Mouse (Mus musculus) forebrain, embryonic 11.5 days (tissue): ENCODE results near the gene Itgb2. TPM values are rescaled to one million over a fixed set of nuclear protein-coding genes. Genes with fewer than 3 reads are reported as not detected.
A peak's percentile ranks its signal among the peaks of the same experiment; 100 is the strongest.

Experiments used
- ATAC-seq: fragments of 200-750 bp; cut with Nextera tagmentation; replicated peaks from 2 replicates; pipeline ENCODE4 v1.8.0; 2017; ENCODE audit warnings: moderate TSS enrichment; ENCODE audit not compliant: low FRiP score
- DNase-seq: peaks from one replicate; pipeline ENCODE4 v3.0.0-alpha.2; 2017; ENCODE audit warnings: low spot score
- H3K27ac ChIP-seq: fragments of 300-500 bp; sonication (generic); 2 replicates; pipeline ENCODE4 v1.5.1; 2014; ENCODE audit warnings: low read depth, low read length
- H3K27me3 ChIP-seq: fragments of 300-500 bp; sonication (generic); 2 replicates; pipeline ENCODE4 v1.6.1; 2014; ENCODE audit warnings: mild to moderate bottlenecking, low read length, mixed read lengths; ENCODE audit not compliant: control insufficient read depth, insufficient read depth
- H3K36me3 ChIP-seq: fragments of 300-500 bp; sonication (generic); 2 replicates; pipeline ENCODE4 v1.6.1; 2014; ENCODE audit warnings: mild to moderate bottlenecking, low read length, moderate library complexity, mixed read lengths; ENCODE audit not compliant: control insufficient read depth, insufficient read depth
- H3K4me1 ChIP-seq: fragments of 300-500 bp; sonication (generic); replicated peaks from 2 replicates; pipeline ENCODE4 v1.6.1; 2014; ENCODE audit warnings: low read length, mixed read lengths; ENCODE audit not compliant: control insufficient read depth, insufficient read depth
- H3K4me2 ChIP-seq: fragments of 300-500 bp; sonication (generic); 2 replicates; pipeline ENCODE4 v1.6.1; 2014; ENCODE audit warnings: low read depth, mild to moderate bottlenecking, low read length, moderate library complexity, mixed read lengths; ENCODE audit not compliant: severe bottlenecking
- H3K4me3 ChIP-seq: fragments of 300-500 bp; sonication (generic); 2 replicates; pipeline ENCODE4 v1.5.1; 2014; ENCODE audit warnings: low read depth, low read length
- H3K9ac ChIP-seq: fragments of 300-500 bp; sonication (generic); 2 replicates; pipeline ENCODE4 v1.6.1; 2014; ENCODE audit warnings: low read length
- H3K9me3 ChIP-seq: fragments of 300-500 bp; sonication (generic); 2 replicates; pipeline ENCODE4 v1.6.1; 2016; ENCODE audit warnings: low read length, mixed read lengths; ENCODE audit not compliant: control insufficient read depth
- WGBS: fragments of 180-500 bp; shearing (Covaris S2); extraction: QIAGEN DNeasy Blood & Tissue Kit; methylation state at CpG from one replicate; pipeline ENCODE4 v1.1.7; 2014; 5-methylcytosine and 5-hydroxymethylcytosine counted together
- polyA plus RNA-seq: library from polyadenylated mRNA; unstranded; fragments of >200 nt; fragmentation: Nextera tagmentation; extraction: Ambion mirVana; gene quantifications from 2 replicates; pipeline ENCODE4 v1.2.1, GENCODE M21; 2014

Gene Itgb2
- polyA plus RNA-seq, 1 experiment from 2014 or later: 1.3 TPM

DNA sequence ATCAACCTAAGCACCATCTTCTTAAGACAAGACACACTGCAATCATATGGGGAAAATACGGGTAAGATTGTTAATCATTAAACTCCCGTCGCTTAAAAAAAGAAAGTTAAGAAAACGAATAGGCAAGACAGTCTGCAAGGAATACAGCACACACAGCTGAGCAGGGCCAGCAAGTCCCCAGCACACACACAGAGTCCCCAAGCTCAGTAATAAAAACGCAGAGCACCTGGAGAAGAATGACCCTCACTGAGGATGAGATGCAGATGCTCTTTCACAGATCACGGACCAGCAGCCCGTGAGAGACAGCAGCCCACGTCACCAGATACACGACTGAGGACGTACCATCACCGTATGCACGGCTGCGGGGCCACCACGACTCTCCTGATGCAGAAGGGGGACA, 29.4 kb upstream of the Itgb2 start:
- no peak overlapping the region for H3K9ac ChIP-seq
- no peaks in the 10 kb centered on the region for H3K4me1 ChIP-seq
- H3K36me3 ChIP-seq: no peaks in the 10 kb centered on the region; the same call in 1 of the 2 replicates
- no peak overlapping the region for H3K27ac ChIP-seq
- H3K9me3 ChIP-seq: no peaks in the 10 kb centered on the region
- H3K27me3 ChIP-seq: no peaks in the 10 kb centered on the region
- DNase-seq (no peak), ATAC-seq (no peak)
- H3K4me2 ChIP-seq: no peak overlapping the region
- H3K4me3 ChIP-seq: no peak overlapping the region
- 92% methylated on average over 14 of the region's 14 CpGs for WGBS

DNA sequence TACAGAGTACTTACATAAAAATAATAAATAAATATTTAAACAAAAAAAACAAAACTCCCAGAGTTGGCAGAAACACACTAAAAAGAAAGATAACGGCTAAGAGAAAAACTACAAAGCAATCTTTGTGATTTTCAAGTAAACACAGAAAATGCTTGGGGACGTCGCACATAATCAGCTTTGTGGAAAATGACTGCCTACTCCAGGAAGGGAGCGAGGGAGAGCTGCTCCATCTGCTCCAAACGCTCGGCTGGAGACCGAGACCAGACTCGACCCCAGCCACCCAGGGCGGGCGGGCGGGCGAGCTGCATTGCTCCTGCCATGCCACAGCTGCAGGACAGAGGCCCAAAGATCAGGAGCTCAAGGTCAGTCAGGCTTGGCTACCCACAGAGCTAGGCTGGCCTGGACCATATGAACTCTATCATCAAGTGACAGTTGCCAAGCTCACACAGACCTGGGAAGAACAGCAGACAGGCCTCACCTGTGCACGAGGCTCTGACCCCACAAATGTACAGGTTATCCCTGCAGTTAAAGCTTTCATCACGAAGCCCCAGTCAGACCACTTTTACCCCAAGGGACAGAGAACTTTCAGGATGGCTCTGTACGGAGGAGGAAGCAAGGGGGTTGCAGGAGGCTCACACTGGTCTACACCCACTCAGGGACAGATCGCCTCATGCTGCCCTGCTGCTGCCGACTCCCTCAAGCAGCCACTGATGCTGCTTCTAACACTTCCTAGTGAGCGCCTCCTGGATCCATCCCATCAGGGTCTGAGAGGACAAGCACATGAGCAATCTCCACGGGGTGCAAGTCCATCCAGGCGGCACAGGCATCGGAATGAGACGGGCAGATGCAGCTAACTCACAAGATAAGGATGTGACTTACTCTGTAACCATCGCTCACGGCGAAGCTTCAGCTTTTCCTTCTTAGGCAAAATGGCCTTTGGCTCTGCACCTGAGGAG, 26.8 kb upstream of the Itgb2 start:
- Histone ChIP-seq H3K36me3 (no peaks in the 10 kb centered on the region; the same call in 1 of the 2 replicates), H3K27me3 (no peaks in the 10 kb centered on the region), H3K9ac (no peak overlapping the region), H3K9me3 (no peaks in the 10 kb centered on the region), H3K4me3 (no peak overlapping the region), H3K4me1 (no peaks in the 10 kb centered on the region), H3K4me2 (no peak overlapping the region), H3K27ac (no peak overlapping the region)
- ATAC-seq (no peak), DNase-seq (no peak)
- WGBS: 91% methylated on average over 25 of the region's 25 CpGs

DNA sequence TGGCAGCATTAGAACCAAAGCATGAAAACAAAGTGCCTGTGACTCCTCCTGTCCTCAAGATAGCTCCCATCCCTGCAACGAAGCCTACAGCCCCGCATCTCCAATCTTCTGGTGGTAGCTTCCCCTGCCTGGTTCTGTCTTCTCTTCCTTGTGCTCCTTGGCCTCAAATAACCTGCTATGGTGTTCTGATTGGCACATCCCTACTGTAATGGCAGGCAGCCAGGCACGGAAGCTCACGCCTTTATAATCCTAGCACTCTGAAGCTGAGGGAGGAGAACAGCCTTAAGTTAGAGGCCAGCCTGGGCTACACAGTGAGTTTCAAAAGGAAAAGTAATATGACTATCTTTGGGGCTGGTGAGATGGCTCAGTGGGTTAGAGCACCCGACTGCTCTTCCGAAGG, 25.9 kb upstream of the Itgb2 start:
- H3K36me3 ChIP-seq: no peaks in the 10 kb centered on the region; the same call in 1 of the 2 replicates
- H3K27ac ChIP-seq: no peak overlapping the region
- ATAC-seq (no peak), DNase-seq (no peak)
- no peak overlapping the region for H3K9ac ChIP-seq
- H3K4me1 ChIP-seq: no peaks in the 10 kb centered on the region
- H3K27me3 ChIP-seq: no peaks in the 10 kb centered on the region
- no peak overlapping the region for H3K4me3 ChIP-seq
- H3K4me2 ChIP-seq: no peak overlapping the region
- H3K9me3 ChIP-seq: no peaks in the 10 kb centered on the region
- WGBS: 95% methylated on average over 6 of the region's 6 CpGs

DNA sequence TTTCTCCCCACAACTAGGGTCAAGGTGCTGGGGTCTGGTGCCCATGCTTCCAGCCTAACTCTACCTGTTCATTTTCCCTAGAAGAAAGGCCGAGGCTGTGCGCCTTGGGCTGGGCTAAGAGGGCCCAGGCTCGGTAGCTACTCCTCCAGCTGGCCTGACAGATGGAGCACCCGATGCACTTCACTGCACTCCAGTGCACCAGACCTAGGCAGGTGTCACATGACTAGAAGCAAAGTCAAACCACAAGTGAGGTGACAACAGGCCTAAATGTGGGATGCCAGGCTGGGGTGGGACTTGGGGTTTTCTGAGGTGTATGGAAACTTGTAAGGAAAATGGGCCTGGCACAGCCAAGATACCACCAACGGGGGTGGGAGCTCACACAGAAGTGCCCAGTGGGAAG, 23.5 kb upstream of the Itgb2 start:
- H3K9me3 ChIP-seq: no peaks in the 10 kb centered on the region
- WGBS: 90% methylated on average over 5 of the region's 5 CpGs
- no peak overlapping the region for H3K4me3 ChIP-seq
- DNase-seq (no peak), ATAC-seq (no peak)
- no peaks in the 10 kb centered on the region; the same call in 1 of the 2 replicates for H3K36me3 ChIP-seq
- H3K4me1 ChIP-seq: no peaks in the 10 kb centered on the region
- H3K4me2 ChIP-seq: no peak overlapping the region
- H3K27ac ChIP-seq: no peak overlapping the region
- no peaks in the 10 kb centered on the region for H3K27me3 ChIP-seq
- no peak overlapping the region for H3K9ac ChIP-seq

DNA sequence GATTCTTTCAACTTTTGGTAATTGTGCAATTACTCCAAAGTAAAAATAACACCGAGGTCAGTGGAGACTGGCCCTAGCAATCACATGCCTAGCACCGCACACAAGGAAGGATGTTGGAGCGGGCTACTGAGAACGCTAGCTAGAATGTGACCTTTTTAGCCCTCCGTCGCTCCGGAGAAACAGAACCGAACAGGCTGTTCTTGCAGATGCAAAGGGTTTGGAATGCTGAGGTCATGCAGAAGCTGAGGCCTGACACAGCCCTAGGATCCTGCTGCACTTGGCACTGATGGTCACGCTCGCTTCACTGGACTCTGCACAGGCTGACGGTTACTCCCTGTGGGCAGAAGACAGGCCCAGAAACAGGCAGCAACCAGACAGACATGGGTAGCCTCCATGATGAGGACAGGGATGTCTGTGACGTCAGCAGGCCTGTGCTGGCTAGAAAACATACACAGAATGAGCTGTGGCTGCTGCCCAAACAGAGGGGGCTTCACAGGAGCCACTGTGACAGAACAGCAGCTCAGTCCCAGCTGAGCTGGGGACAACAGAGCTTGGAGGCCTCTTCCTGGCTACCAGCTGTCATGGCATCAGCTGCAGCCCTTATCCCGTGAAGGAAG, 23.0 kb upstream of the Itgb2 start:
- Histone ChIP-seq H3K9ac (no peak overlapping the region), H3K36me3 (no peaks in the 10 kb centered on the region; the same call in 1 of the 2 replicates), H3K4me2 (no peak overlapping the region), H3K27me3 (no peaks in the 10 kb centered on the region), H3K9me3 (no peaks in the 10 kb centered on the region), H3K4me1 (no peaks in the 10 kb centered on the region), H3K27ac (no peak overlapping the region), H3K4me3 (no peak overlapping the region)
- 91% methylated on average over 13 of the region's 13 CpGs for WGBS
- ATAC-seq (no peak), DNase-seq (no peak)

DNA sequence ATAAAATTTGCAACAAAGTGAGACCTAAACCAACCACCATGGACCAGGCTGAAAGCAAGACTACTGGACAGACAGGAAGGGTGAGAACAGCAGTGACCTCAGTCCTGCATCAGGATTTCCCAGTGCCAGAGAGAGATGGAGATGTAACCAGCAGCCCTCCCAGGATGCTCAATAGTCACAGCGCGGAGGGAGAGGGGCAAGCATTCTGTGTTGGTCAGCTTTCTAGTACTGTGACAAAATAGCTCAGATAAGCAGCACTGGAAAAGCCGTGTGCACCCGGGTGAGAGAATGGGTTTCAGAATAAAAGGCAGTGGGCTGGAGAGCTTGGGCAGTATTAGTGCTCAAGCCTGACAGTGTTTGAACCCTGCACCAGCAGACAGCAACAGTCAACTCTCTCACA, 22.3 kb upstream of the Itgb2 start:
- H3K9ac ChIP-seq: no peak overlapping the region
- no peaks in the 10 kb centered on the region; the same call in 1 of the 2 replicates for H3K36me3 ChIP-seq
- no peaks in the 10 kb centered on the region for H3K9me3 ChIP-seq
- no peaks in the 10 kb centered on the region for H3K4me1 ChIP-seq
- no peak overlapping the region for H3K27ac ChIP-seq
- ATAC-seq (no peak), DNase-seq (no peak)
- H3K4me2 ChIP-seq: no peak overlapping the region
- no peaks in the 10 kb centered on the region for H3K27me3 ChIP-seq
- no peak overlapping the region for H3K4me3 ChIP-seq
- 96% methylated on average over 4 of the region's 4 CpGs for WGBS

DNA sequence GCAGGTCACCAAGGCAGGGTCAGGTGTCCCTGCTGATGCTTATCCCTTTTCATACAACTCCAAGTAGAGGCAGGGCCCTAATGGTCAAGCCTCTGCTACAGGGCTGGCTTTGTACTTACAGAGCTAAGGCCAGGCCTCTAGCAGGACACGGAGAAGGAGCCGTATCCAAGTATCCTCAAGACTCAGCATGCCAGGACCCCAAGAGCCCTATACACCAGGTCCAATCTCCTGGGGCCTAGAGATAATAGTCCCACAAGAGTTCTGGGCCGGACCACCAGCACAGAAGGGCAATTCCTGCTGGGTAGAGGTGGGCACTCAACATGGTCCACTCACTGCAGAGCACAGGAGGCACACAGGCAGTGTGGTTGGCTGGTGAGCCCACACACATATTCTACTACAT, 21.3 kb upstream of the Itgb2 start:
- no peaks in the 10 kb centered on the region for H3K9me3 ChIP-seq
- no peak for ATAC-seq
- no peaks in the 10 kb centered on the region for H3K27me3 ChIP-seq
- no peak for DNase-seq
- H3K4me2 ChIP-seq: no peak overlapping the region
- H3K36me3 ChIP-seq: no peaks in the 10 kb centered on the region; the same call in 1 of the 2 replicates
- H3K4me3 ChIP-seq: no peak overlapping the region
- no peak overlapping the region for H3K9ac ChIP-seq
- no peaks in the 10 kb centered on the region for H3K4me1 ChIP-seq
- WGBS: 92% methylated on average over 3 of the region's 3 CpGs
- H3K27ac ChIP-seq: no peak overlapping the region

DNA sequence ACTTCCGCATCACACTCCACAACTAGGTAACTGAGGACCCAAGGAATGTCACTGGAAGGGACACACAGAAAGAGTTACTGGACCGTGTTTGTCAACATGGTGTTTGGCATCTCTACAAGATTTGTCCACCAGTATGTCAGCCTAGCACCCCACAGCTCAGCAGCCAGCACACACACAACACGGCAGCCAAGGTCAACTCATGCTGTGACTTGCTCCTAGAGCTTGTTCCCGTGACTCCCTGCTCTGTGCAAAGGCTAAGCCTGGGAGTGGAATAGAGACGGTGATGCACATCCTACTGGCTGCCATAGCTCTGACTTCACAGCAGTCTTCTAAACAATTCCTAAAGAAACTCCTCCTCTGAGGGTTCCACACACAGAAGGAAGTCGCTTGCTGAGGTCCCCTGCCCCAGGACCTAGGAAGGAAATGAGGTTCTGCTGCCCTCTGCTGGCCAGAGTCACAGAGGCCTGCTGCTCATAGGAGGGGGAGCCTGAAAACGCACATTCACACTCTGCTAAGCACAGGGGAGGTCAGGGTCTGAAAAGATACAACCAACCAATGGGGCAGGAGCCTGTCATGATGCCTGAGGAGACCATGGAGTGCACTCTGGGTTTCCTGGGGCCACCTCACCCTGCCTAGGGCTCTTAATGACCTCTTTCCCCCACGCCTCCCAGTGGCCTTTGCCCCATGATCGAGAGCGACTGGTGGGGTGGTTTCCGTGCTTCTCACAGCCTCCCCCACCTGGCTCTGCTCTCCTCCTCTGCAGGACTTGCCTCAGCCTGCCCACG, 20.5 kb upstream of the Itgb2 start:
- Histone ChIP-seq H3K27ac (no peak overlapping the region), H3K4me1 (peaks cover under 1% of the 10 kb centered on the region; the same call in 1 of the 2 replicates), H3K36me3 (no peaks in the 10 kb centered on the region; the same call in 1 of the 2 replicates), H3K9me3 (no peaks in the 10 kb centered on the region), H3K4me3 (no peak overlapping the region), H3K27me3 (no peaks in the 10 kb centered on the region), H3K9ac (no peak overlapping the region), H3K4me2 (no peak overlapping the region)
- DNase-seq (peak; percentile 91), ATAC-seq (peak; percentile 73)
- whole genome bisulfite sequencing: 51% methylated on average over 12 of the region's 12 CpGs
